Mouse (Mus musculus): ENCODE measurements around the gene Chka. TPM values are rescaled to one million over a fixed set of nuclear protein-coding genes. Genes with fewer than 3 reads are reported as not detected.

Chka gene
- polyA plus RNA-seq, 1 experiment from 2014 or later, result 66.6 TPM

- Histone ChIP-seq H3K9me3 (no peaks in the 10 kb centered on the region), H3K4me1 (replicated peaks) (peaks cover 22% of the 10 kb centered on the region), H3K4me2 (no peak overlapping the region), H3K27me3 (no peaks in the 10 kb centered on the region), H3K36me3 (no peaks in the 10 kb centered on the region), H3K9ac (no peak overlapping the region), H3K4me3 (no peak overlapping the region), H3K27ac (replicated peaks) (no peak overlapping the region)
- 80% methylated on average over 6 of the region's 6 CpGs for WGBS
- ATAC-seq (ENCODE audit: low FRiP score, low read depth), result no peak
These were observed 74.3 kb downstream of the Chka start for GRCm38 (mm10) chr19:3925859-3926258.

GRCm38 (mm10) chr19:3926279-3926678 is 74.7 kb downstream of the Chka start:
- ATAC-seq (ENCODE audit: low FRiP score, low read depth), result no peak
- H3K27me3 ChIP-seq, result no peaks in the 10 kb centered on the region
- H3K4me2 ChIP-seq, result no peak overlapping the region
- peaks cover 25% of the 10 kb centered on the region for H3K4me1 ChIP-seq (replicated peaks)
- 70% methylated on average over 3 of the region's 3 CpGs for WGBS
- no peak overlapping the region for H3K4me3 ChIP-seq
- H3K9ac ChIP-seq, result no peak overlapping the region
- H3K36me3 ChIP-seq, result no peaks in the 10 kb centered on the region
- no peaks in the 10 kb centered on the region for H3K9me3 ChIP-seq
- no peak overlapping the region for H3K27ac ChIP-seq (replicated peaks)

DNA sequence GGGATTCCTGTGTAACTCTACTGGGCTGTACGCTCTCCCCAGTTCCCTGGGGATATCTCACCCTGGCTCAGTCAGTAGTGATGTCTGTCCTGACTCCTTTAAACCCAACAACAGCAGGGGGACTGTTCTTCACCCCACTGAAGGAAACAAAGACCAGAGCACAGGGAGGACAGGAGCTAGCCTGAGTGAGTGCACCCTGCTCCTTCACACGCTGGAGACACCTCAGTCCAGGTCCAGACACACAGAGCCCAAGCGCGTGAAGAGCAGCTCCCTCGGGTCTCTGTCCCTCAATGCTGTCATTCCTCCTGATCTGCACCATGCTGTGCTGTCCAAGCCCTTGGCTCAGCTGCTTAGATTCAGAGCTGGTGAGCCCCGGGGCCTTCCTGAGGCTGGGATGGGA is 75.1 kb downstream of the Chka start:
- peaks cover 25% of the 10 kb centered on the region for H3K4me1 ChIP-seq (replicated peaks)
- no peaks in the 10 kb centered on the region for H3K9me3 ChIP-seq
- no peaks in the 10 kb centered on the region for H3K36me3 ChIP-seq
- WGBS, result 65% methylated on average over 6 of the region's 6 CpGs
- no peak overlapping the region for H3K4me2 ChIP-seq
- no peak for ATAC-seq (ENCODE audit: low FRiP score, low read depth)
- H3K27ac ChIP-seq (replicated peaks), result no peak overlapping the region
- H3K9ac ChIP-seq, result no peak overlapping the region
- no peaks in the 10 kb centered on the region for H3K27me3 ChIP-seq
- H3K4me3 ChIP-seq, result no peak overlapping the region

- Histone ChIP-seq H3K4me1 (replicated peaks) (peaks cover 25% of the 10 kb centered on the region), H3K9ac (no peak overlapping the region), H3K4me2 (no peak overlapping the region), H3K27ac (replicated peaks) (no peak overlapping the region), H3K9me3 (no peaks in the 10 kb centered on the region), H3K27me3 (no peaks in the 10 kb centered on the region), H3K36me3 (no peaks in the 10 kb centered on the region), H3K4me3 (no peak overlapping the region)
- WGBS, result 81% methylated on average over 4 of the region's 4 CpGs
- ATAC-seq (ENCODE audit: low FRiP score, low read depth), result no peak
These were observed 76.4 kb downstream of the Chka start for GRCm38 (mm10) chr19:3927989-3928388.

- Histone ChIP-seq H3K4me1 (replicated peaks) (peaks cover 25% of the 10 kb centered on the region), H3K27me3 (no peaks in the 10 kb centered on the region), H3K4me3 (no peak overlapping the region), H3K36me3 (no peaks in the 10 kb centered on the region), H3K27ac (replicated peaks) (peak overlapping the region; percentile 73; the same call in 1 of the 2 replicates), H3K4me2 (no peak overlapping the region; the same call in 1 of the 2 replicates), H3K9ac (no peak overlapping the region), H3K9me3 (no peaks in the 10 kb centered on the region)
- WGBS, result 58% methylated on average over 4 of the region's 4 CpGs
- ATAC-seq (ENCODE audit: low FRiP score, low read depth), result 0 out of 2 replicates have a peak, but pooled peaks have one; percentile 3
These were observed 77.2 kb downstream of the Chka start for GRCm38 (mm10) chr19:3928779-3929178.

- peak; percentile 85 for ATAC-seq (ENCODE audit: low FRiP score, low read depth)
- H3K4me2 ChIP-seq, result peak within 1 kb of the TSS; percentile 19
- no peaks in the 10 kb centered on the region for H3K36me3 ChIP-seq
- peak within 1 kb of the TSS; percentile 73 for H3K27ac ChIP-seq (replicated peaks)
- H3K9me3 ChIP-seq, result no peaks in the 10 kb centered on the region
- WGBS, result 47% methylated on average over 12 of the region's 12 CpGs
- peaks cover 25% of the 10 kb centered on the region for H3K4me1 ChIP-seq (replicated peaks)
- no peak within 1 kb of the TSS for H3K9ac ChIP-seq
- no peaks in the 10 kb centered on the region for H3K27me3 ChIP-seq
- H3K4me3 ChIP-seq, result no peak within 1 kb of the TSS
These were observed 77.8 kb downstream of the Chka start, which contains the start of gene Aldh3b1 for GRCm38 (mm10) chr19:3929211-3929941. Gene Aldh3b1, minus strand, starts transcription at chr19:3929808.

GRCm38 (mm10) chr19:3930262-3931057 is 78.9 kb downstream of the Chka start:
- no peak for ATAC-seq (ENCODE audit: low FRiP score, low read depth)
- WGBS, result 65% methylated on average over 21 of the region's 21 CpGs
- no peak overlapping the region for H3K9ac ChIP-seq

GRCm38 (mm10) chr19:3931716-3932115 is 80.1 kb downstream of the Chka start:
- ATAC-seq (ENCODE audit: low FRiP score, low read depth), result no peak
- no peak overlapping the region for H3K9ac ChIP-seq
- H3K27ac ChIP-seq (replicated peaks), result no peak overlapping the region
- H3K4me3 ChIP-seq, result no peak overlapping the region
- peaks cover 41% of the 10 kb centered on the region for H3K4me1 ChIP-seq (replicated peaks)
- no peaks in the 10 kb centered on the region for H3K9me3 ChIP-seq
- H3K4me2 ChIP-seq, result no peak overlapping the region
- no peaks in the 10 kb centered on the region for H3K36me3 ChIP-seq
- H3K27me3 ChIP-seq, result peaks cover 10% of the 10 kb centered on the region; the same call in 1 of the 2 replicates
- WGBS, result 91% methylated on average over 9 of the region's 9 CpGs

More at GRCm38 (mm10) chr19:3930262-3931057, 78.9 kb downstream of the Chka start:
- H3K36me3 ChIP-seq, result no peaks in the 10 kb centered on the region
- peaks cover 29% of the 10 kb centered on the region for H3K4me1 ChIP-seq (replicated peaks)
- H3K9me3 ChIP-seq, result no peaks in the 10 kb centered on the region
- no peak overlapping the region for H3K4me2 ChIP-seq
- H3K27me3 ChIP-seq, result peaks cover 6% of the 10 kb centered on the region; the same call in 1 of the 2 replicates
- H3K4me3 ChIP-seq, result no peak overlapping the region
- H3K27ac ChIP-seq (replicated peaks), result peak overlapping the region; percentile 73

GRCm38 (mm10) chr19:3935032-3935895 is 83.7 kb downstream of the Chka start, which contains the start of gene Unc93b1:
Gene Unc93b1, plus strand, starts transcription at chr19:3935186.
- Histone ChIP-seq H3K4me3 (peak within 1 kb of the TSS; percentile 37), H3K9me3 (no peaks in the 10 kb centered on the region), H3K36me3 (no peaks in the 10 kb centered on the region), H3K4me1 (replicated peaks) (peaks cover 25% of the 10 kb centered on the region), H3K9ac (peak within 1 kb of the TSS; percentile 34; the same call in 1 of the 2 replicates), H3K4me2 (peak within 1 kb of the TSS; percentile 72), H3K27me3 (peaks cover 10% of the 10 kb centered on the region; the same call in 1 of the 2 replicates), H3K27ac (replicated peaks) (no peak within 1 kb of the TSS)
- peak; percentile 69; the same call in 1 of the 2 replicates for ATAC-seq (ENCODE audit: low FRiP score, low read depth)
- 9% methylated on average over 41 of the region's 42 CpGs for WGBS

GRCm38 (mm10) chr19:3935896-3936850 is 84.6 kb downstream of the Chka start:
- WGBS, result 8% methylated on average over 22 of the region's 22 CpGs
- ATAC-seq (ENCODE audit: low FRiP score, low read depth), result 0 out of 2 replicates have a peak, but pooled peaks have one; percentile 27
- H3K36me3 ChIP-seq, result no peaks in the 10 kb centered on the region
- peaks cover 16% of the 10 kb centered on the region for H3K4me1 ChIP-seq (replicated peaks)
- no peaks in the 10 kb centered on the region for H3K9me3 ChIP-seq
- H3K4me2 ChIP-seq, result peak overlapping the region; percentile 72
- H3K27me3 ChIP-seq, result peaks cover 10% of the 10 kb centered on the region; the same call in 1 of the 2 replicates
- peak overlapping the region; percentile 34; the same call in 1 of the 2 replicates for H3K9ac ChIP-seq
- no peak overlapping the region for H3K27ac ChIP-seq (replicated peaks)
- H3K4me3 ChIP-seq, result peak overlapping the region; percentile 37
